Mouse (Mus musculus) CH12.LX (cell line): ENCODE measurements at regions not wholly inside any gene's neighbourhood (a gene's known extent, or its start where the extent isn't known, plus 50 kb on each side); places are given as distances from the start of the nearest gene placed in this dataset.

Experiments
- CHD1 ChIP-seq: IDR thresholded peaks from 2 replicates; pipeline ENCODE4 v1.6.1; 2012; ENCODE audit warnings: low read depth, low read length, improper control_type of control experiment, inconsistent platforms
- CTCF ChIP-seq, 2 experiments: IDR thresholded peaks in 1 of 2; conservative IDR thresholded peaks in 1 of 2; 2 replicates each; pipeline ENCODE4 v1.5.1; 2011 to 2012; ENCODE audit warnings: low read depth in 2 of 2, low read length in 2 of 2, improper control_type of control experiment in 1 of 2, inconsistent platforms in 1 of 2, mild to moderate bottlenecking in 1 of 2, moderate library complexity in 1 of 2
- EP300 ChIP-seq: IDR thresholded peaks from 2 replicates; pipeline ENCODE4 v1.6.1; 2011; ENCODE audit warnings: low read length, improper control_type of control experiment
- ETS1 ChIP-seq: conservative IDR thresholded peaks from 2 replicates; pipeline ENCODE4 v1.6.1; 2012; ENCODE audit warnings: low read depth, mild to moderate bottlenecking, inconsistent platforms, low read length, improper control_type of control experiment, moderate library complexity
- KAT2A ChIP-seq: IDR thresholded peaks from 2 replicates; pipeline ENCODE4 v1.6.1; 2012; ENCODE audit warnings: low read length, improper control_type of control experiment, inconsistent platforms; ENCODE audit not compliant: insufficient replicate concordance
- MAFK ChIP-seq: IDR thresholded peaks from 2 replicates; pipeline ENCODE4 v1.6.1; 2011; ENCODE audit warnings: low read length, improper control_type of control experiment; ENCODE audit not compliant: insufficient replicate concordance
- MAX ChIP-seq: IDR thresholded peaks from 2 replicates; pipeline ENCODE4 v1.6.1; 2011; ENCODE audit warnings: low read length, improper control_type of control experiment
- MXI1 ChIP-seq: IDR thresholded peaks from 2 replicates; pipeline ENCODE4 v1.6.1; 2011; ENCODE audit warnings: mild to moderate bottlenecking, low read depth, low read length, improper control_type of control experiment
- NELFE ChIP-seq: IDR thresholded peaks from 2 replicates; pipeline ENCODE4 v1.6.1; 2011; ENCODE audit warnings: low read depth, low read length, improper control_type of control experiment
- PAX5 ChIP-seq: IDR thresholded peaks from 2 replicates; pipeline ENCODE4 v1.6.1; 2012; ENCODE audit warnings: low read length, inconsistent platforms, mixed read lengths
- POLR2A ChIP-seq: IDR thresholded peaks from 2 replicates; pipeline ENCODE4 v1.6.1; 2011; ENCODE audit warnings: low read depth, mild to moderate bottlenecking, improper control_type of control experiment, low read length
- POLR2AphosphoS2 ChIP-seq: IDR thresholded peaks from 2 replicates; pipeline ENCODE4 v1.6.1; 2011; ENCODE audit warnings: low read depth, low read length, improper control_type of control experiment
- TCF12 ChIP-seq: IDR thresholded peaks from 2 replicates; pipeline ENCODE4 v1.6.1; 2014; ENCODE audit warnings: low read depth, mild to moderate bottlenecking, inconsistent platforms, low read length, improper control_type of control experiment

DNA sequence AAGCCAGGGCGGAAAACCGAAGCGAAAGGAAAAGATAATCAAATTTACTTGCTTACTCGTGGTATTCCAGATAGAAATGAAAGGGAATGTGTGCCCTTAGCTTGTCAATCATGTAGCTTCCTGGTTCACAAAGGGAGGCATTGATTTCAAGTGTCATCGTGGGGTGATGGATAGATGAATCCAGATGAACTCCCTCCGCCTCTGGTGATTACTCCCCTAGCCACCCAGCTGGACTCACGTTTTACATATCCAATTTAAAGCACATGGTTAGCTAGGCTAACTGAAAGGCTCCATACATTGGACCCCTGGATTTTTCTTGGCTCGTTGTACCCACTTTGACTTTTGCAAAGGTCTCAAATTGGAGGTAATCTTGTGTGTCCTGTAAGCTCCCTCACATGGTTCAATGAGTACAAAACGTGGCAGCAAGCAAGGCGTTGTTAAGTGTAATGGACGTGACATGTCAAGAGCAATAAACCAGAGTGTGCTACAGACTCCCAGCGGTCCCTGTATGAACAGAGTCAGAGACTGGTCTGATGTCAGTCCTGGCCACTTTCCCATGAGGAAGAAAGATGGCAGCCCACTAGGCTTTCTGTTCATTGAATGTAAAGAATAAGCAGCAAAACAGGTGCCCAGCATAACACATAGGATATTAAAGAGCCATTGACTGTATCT is 343.9 kb upstream of the Pfkp start:
- TF ChIP-seq CHD1 (no peak), POLR2AphosphoS2 (no peak), POLR2A (no peak), EP300 (no peak), MXI1 (no peak), ETS1 (no peak), CTCF (conservative IDR thresholded peaks at IDR 0.05 in 1 of 2, IDR thresholded peaks at IDR 0.05 in 1 of 2; ENCODE audit: low read depth in 2 of 2, low read length in 2 of 2) (no peak), MAX (no peak), KAT2A (no peak), PAX5 (no peak), NELFE (no peak), TCF12 (no peak), MAFK (no peak)
